Mouse (Mus musculus) ES-Bruce4 (cell line): Measurements from ENCODE around the gene Dhcr24.

Experiments used
- CTCF ChIP-seq: IDR thresholded peaks from one replicate; pipeline ENCODE4 v1.8.1; 2011; ENCODE audit warnings: low read depth, low read length
- EP300 ChIP-seq: IDR thresholded peaks from 2 replicates; pipeline ENCODE4 v1.6.1; 2011; ENCODE audit warnings: low read depth, low read length; ENCODE audit not compliant: insufficient read depth

GRCm38 (mm10) chr4:106622030-106622493 is 61.2 kb downstream of the Dhcr24 start, which contains the start of gene Ttc22:
- TF ChIP-seq EP300 (0 out of 2 replicates have a peak, but pooled peaks have one; percentile 27), CTCF (no peak)
